Mouse (Mus musculus): ENCODE results near the gene Ifi35. TPM values are rescaled to one million over a fixed set of nuclear protein-coding genes. Genes with fewer than 3 reads are reported as not detected.
A peak's percentile ranks its signal among the peaks of the same experiment; 100 is the strongest.
"Not testable (repeated sequence)": the region's sequence is repeated elsewhere in the genome, so short reads cannot be mapped to it uniquely, and the experiment has no call there.

The Ifi35 gene
- polyA plus RNA-seq, 2 experiments: 17.2 to 22.1 TPM

GRCm38 (mm10) chr11:101465101-101465868 lies 17.1 kb downstream of the Ifi35 start:
- peaks cover 2% of the 10 kb centered on the region; the same call in 1 of the 2 replicates for H3K36me3 ChIP-seq (replicated peaks; ENCODE audit: control insufficient read depth, insufficient read depth, low read depth)
- under 1% methylated on average over 51 of the region's 51 CpGs for WGBS (ENCODE audit: insufficient replicate concordance)
- peak overlapping the region; percentile 96 for H3K4me2 ChIP-seq (ENCODE audit: low read depth)
- peaks cover 32% of the 10 kb centered on the region for H3K27me3 ChIP-seq (ENCODE audit: control insufficient read depth, insufficient read depth, low read length)
- H3K4me3 ChIP-seq (ENCODE audit: insufficient read depth in 1 of 2, low read depth in 2 of 2, low read length in 2 of 2): peak overlapping the region; percentile 54 to 75
- no peak for DNase-seq (ENCODE audit: low read depth in 3 of 3, low spot score in 3 of 3)
- TF ChIP-seq CTCF (IDR thresholded peaks at IDR 0.05; ENCODE audit: low read depth) (peak; percentile 42; the same call in 1 of the 2 replicates), EP300 (IDR thresholded peaks at IDR 0.05; ENCODE audit: low read depth) (no peak)
- no peaks in the 10 kb centered on the region for H3K9me3 ChIP-seq (ENCODE audit: control insufficient read depth, low read length)
- ATAC-seq (ENCODE audit: insufficient read depth): peak; percentile 11; the same call in 1 of the 2 replicates
- H3K4me1 ChIP-seq (replicated peaks; ENCODE audit: control insufficient read depth in 2 of 2, insufficient read depth in 2 of 2, low read length in 1 of 2): peaks cover 22 to 34% of the 10 kb centered on the region in 2 experiments
- peak overlapping the region; percentile 59 for H3K9ac ChIP-seq (replicated peaks)
- no peak overlapping the region for H3K27ac ChIP-seq

GRCm38 (mm10) chr11:101465869-101466551 lies 17.8 kb downstream of the Ifi35 start, which contains the start of gene Vat1:
Gene Vat1, minus strand, starts transcription at chr11:101466230.
- H3K27me3 ChIP-seq (ENCODE audit: control insufficient read depth, insufficient read depth, low read length): peaks cover 32% of the 10 kb centered on the region
- H3K9me3 ChIP-seq (ENCODE audit: control insufficient read depth, low read length): no peaks in the 10 kb centered on the region
- no peak within 1 kb of the TSS for H3K27ac ChIP-seq
- H3K9ac ChIP-seq (replicated peaks): peak within 1 kb of the TSS; percentile 59
- peak within 1 kb of the TSS; percentile 54 to 75 for H3K4me3 ChIP-seq (ENCODE audit: insufficient read depth in 1 of 2, low read depth in 2 of 2, low read length in 2 of 2)
- ATAC-seq (ENCODE audit: insufficient read depth): peak; percentile 57
- H3K4me2 ChIP-seq (ENCODE audit: low read depth): peak within 1 kb of the TSS; percentile 96
- H3K4me1 ChIP-seq (replicated peaks; ENCODE audit: control insufficient read depth in 2 of 2, insufficient read depth in 2 of 2, low read length in 1 of 2): peaks cover 22 to 34% of the 10 kb centered on the region in 2 experiments
- peak in 1 of 3 experiments; percentile 57 for DNase-seq (ENCODE audit: low read depth in 3 of 3, low spot score in 3 of 3)
- 0 out of 2 replicates have a peak, but pooled peaks have one; percentile 12 for TF ChIP-seq CTCF (IDR thresholded peaks at IDR 0.05; ENCODE audit: low read depth)
- TF ChIP-seq EP300 (IDR thresholded peaks at IDR 0.05; ENCODE audit: low read depth): peak; percentile 30; the same call in 1 of the 2 replicates
- under 1% methylated on average over 57 of the region's 60 CpGs for WGBS (ENCODE audit: insufficient replicate concordance)
- no peaks in the 10 kb centered on the region for H3K36me3 ChIP-seq (replicated peaks; ENCODE audit: control insufficient read depth, insufficient read depth, low read depth)

- not testable (repeated sequence) for H3K9ac ChIP-seq (replicated peaks); H3K36me3 ChIP-seq (replicated peaks; ENCODE audit: control insufficient read depth, insufficient read depth, low read depth); H3K27ac ChIP-seq; DNase-seq (ENCODE audit: low read depth in 3 of 3, low spot score in 3 of 3); ATAC-seq (ENCODE audit: insufficient read depth); H3K9me3 ChIP-seq (ENCODE audit: control insufficient read depth, low read length)
- Histone ChIP-seq H3K4me1 (replicated peaks; ENCODE audit: control insufficient read depth in 2 of 2, insufficient read depth in 2 of 2, low read length in 1 of 2) (peaks cover 22 to 34% of the 10 kb centered on the region in 2 experiments), H3K27me3 (ENCODE audit: control insufficient read depth, insufficient read depth, low read length) (peaks cover 32% of the 10 kb centered on the region), H3K4me2 (ENCODE audit: low read depth) (peak overlapping the region; percentile 96), H3K4me3 (ENCODE audit: insufficient read depth in 1 of 2, low read depth in 2 of 2, low read length in 2 of 2) (peak overlapping the region in 1 of 2 experiments; percentile 75; a peak in 2 of 4 replicates)
- WGBS (ENCODE audit: insufficient replicate concordance): 49% methylated on average over 5 of the region's 5 CpGs
Observed at GRCm38 (mm10) chr11:101466552-101466950, 18.3 kb downstream of the Ifi35 start.

- H3K9me3 ChIP-seq (ENCODE audit: control insufficient read depth, low read length): no peaks in the 10 kb centered on the region
- under 1% methylated on average over 54 of the region's 54 CpGs for WGBS (ENCODE audit: insufficient replicate concordance)
- no peaks in the 10 kb centered on the region for H3K36me3 ChIP-seq (replicated peaks; ENCODE audit: control insufficient read depth, insufficient read depth, low read depth)
- DNase-seq (ENCODE audit: low read depth in 3 of 3, low spot score in 3 of 3) (no peak), ATAC-seq (ENCODE audit: insufficient read depth) (peak; percentile 69)
- H3K27me3 ChIP-seq (ENCODE audit: control insufficient read depth, insufficient read depth, low read length): peaks cover 32% of the 10 kb centered on the region
- peaks cover 22 to 34% of the 10 kb centered on the region in 2 experiments for H3K4me1 ChIP-seq (replicated peaks; ENCODE audit: control insufficient read depth in 2 of 2, insufficient read depth in 2 of 2, low read length in 1 of 2)
- H3K4me3 ChIP-seq (ENCODE audit: insufficient read depth in 1 of 2, low read depth in 2 of 2, low read length in 2 of 2): peak overlapping the region; percentile 53 to 58
- no peak for TF ChIP-seq EP300 (IDR thresholded peaks at IDR 0.05; ENCODE audit: low read depth)
- TF ChIP-seq CTCF (IDR thresholded peaks at IDR 0.05; ENCODE audit: low read depth): peak; percentile 62
- peak overlapping the region; percentile 38 for H3K9ac ChIP-seq (replicated peaks)
- H3K4me2 ChIP-seq (ENCODE audit: low read depth): peak overlapping the region; percentile 80
- H3K27ac ChIP-seq: no peak overlapping the region
Observed at GRCm38 (mm10) chr11:101467477-101468262, 19.5 kb downstream of the Ifi35 start.

All from liver, embryonic 14.5 days (tissue).